Mouse (Mus musculus) lung, postnatal 0 days (tissue): ENCODE data around the gene Pou2f1. TPM values are rescaled to one million over a fixed set of nuclear protein-coding genes. Genes with fewer than 3 reads are reported as not detected.
"Not testable (repeated sequence)": the region's sequence is repeated elsewhere in the genome, so short reads cannot be mapped to it uniquely, and the experiment has no call there.

ENCODE experiments used
- ATAC-seq: fragments of 200-750 bp; cut with Nextera tagmentation; 2 replicates; pipeline ENCODE4 v1.8.0; 2017; ENCODE audit warnings: moderate library complexity
- DNase-seq: peaks from one replicate; pipeline ENCODE4 v3.0.0-alpha.2; 2016; ENCODE audit warnings: low spot score
- H3K27ac ChIP-seq: fragments of 300-500 bp; sonication (generic); 2 replicates; pipeline ENCODE4 v1.5.1; 2014; ENCODE audit warnings: antibody characterized with exemption, mild to moderate bottlenecking, low read length, mixed read lengths
- H3K27me3 ChIP-seq: fragments of 300-500 bp; sonication (generic); replicated peaks from 2 replicates; pipeline ENCODE4 v1.6.1; 2014; ENCODE audit warnings: low read length, mixed read lengths; ENCODE audit not compliant: insufficient read depth
- H3K36me3 ChIP-seq: fragments of 300-500 bp; sonication (generic); 2 replicates; pipeline ENCODE4 v1.6.1; 2014; ENCODE audit warnings: low read length, mixed read lengths; ENCODE audit not compliant: insufficient read depth
- H3K4me1 ChIP-seq: fragments of 300-500 bp; sonication (generic); 2 replicates; pipeline ENCODE4 v1.6.1; 2014; ENCODE audit warnings: antibody characterized with exemption, low read depth, low read length, mixed read lengths; ENCODE audit not compliant: insufficient read depth
- H3K4me2 ChIP-seq: fragments of 300-500 bp; sonication (generic); replicated peaks from 2 replicates; pipeline ENCODE4 v1.6.1; 2014; ENCODE audit warnings: low read depth, mild to moderate bottlenecking, low read length, moderate library complexity, mixed read lengths
- H3K4me3 ChIP-seq: fragments of 300-500 bp; sonication (generic); 2 replicates; pipeline ENCODE4 v1.5.1; 2014; ENCODE audit warnings: low read depth, low read length
- H3K9ac ChIP-seq: fragments of 300-500 bp; sonication (generic); replicated peaks from 2 replicates; pipeline ENCODE4 v1.6.1; 2014; ENCODE audit warnings: low read depth, mild to moderate bottlenecking
- H3K9me3 ChIP-seq: fragments of 300-500 bp; sonication (generic); 2 replicates; pipeline ENCODE4 v1.6.1; 2016; ENCODE audit warnings: low read length, mixed read lengths
- CTCF ChIP-seq: IDR thresholded peaks from 2 replicates; pipeline ENCODE4 v1.5.1; 2016; ENCODE audit warnings: antibody characterized with exemption, mild to moderate bottlenecking
- EP300 ChIP-seq: IDR thresholded peaks from 2 replicates; pipeline ENCODE4 v1.6.1; 2016; ENCODE audit warnings: antibody characterized with exemption, mild to moderate bottlenecking, control low read depth
- WGBS: fragments of 180-500 bp; shearing (Covaris S2); extraction: QIAGEN DNeasy Blood & Tissue Kit; methylation state at CpG from one replicate; pipeline ENCODE4 v1.1.7; 2014; 5-methylcytosine and 5-hydroxymethylcytosine counted together
- polyA plus RNA-seq: library from polyadenylated mRNA; unstranded; fragments of >200 nt; fragmentation: Nextera tagmentation; extraction: Ambion mirVana; gene quantifications from 2 replicates; pipeline ENCODE4 v1.2.1, GENCODE M21; 2015

Pou2f1 gene
- polyA plus RNA-seq, 1 experiment from 2014 or later: 7.9 TPM

GRCm38 (mm10) chr1:166000601-166001120, 1.8 kb downstream of the Pou2f1 start:
- WGBS: 11% methylated on average over 7 of the region's 7 CpGs
- TF ChIP-seq EP300 (no peak), CTCF (no peak)
- no peaks in the 10 kb centered on the region for H3K36me3 ChIP-seq
- peak overlapping the region; percentile 99 for H3K4me2 ChIP-seq
- no peak for ATAC-seq
- H3K4me3 ChIP-seq: peak overlapping the region; percentile 93
- H3K9me3 ChIP-seq: no peaks in the 10 kb centered on the region
- peak overlapping the region; percentile 90 for H3K27ac ChIP-seq
- H3K4me1 ChIP-seq: peaks cover 6% of the 10 kb centered on the region
- DNase-seq: peak; percentile 54
- no peaks in the 10 kb centered on the region for H3K27me3 ChIP-seq
- no peak overlapping the region for H3K9ac ChIP-seq

GRCm38 (mm10) chr1:165999709-166000108, 2.8 kb downstream of the Pou2f1 start:
- Histone ChIP-seq H3K36me3 (no peaks in the 10 kb centered on the region), H3K4me1 (peaks cover 8% of the 10 kb centered on the region), H3K9me3 (no peaks in the 10 kb centered on the region), H3K9ac (no peak overlapping the region), H3K27me3 (no peaks in the 10 kb centered on the region), H3K4me3 (no peak overlapping the region), H3K4me2 (no peak overlapping the region), H3K27ac (no peak overlapping the region)
- 83% methylated on average over 1 of the region's 1 CpGs for WGBS
- DNase-seq (no peak), ATAC-seq (no peak)
- no peak for TF ChIP-seq EP300
- TF ChIP-seq CTCF: no peak

- Histone ChIP-seq H3K4me3 (no peak overlapping the region), H3K9me3 (no peaks in the 10 kb centered on the region), H3K36me3 (no peaks in the 10 kb centered on the region), H3K4me1 (peaks cover 8% of the 10 kb centered on the region), H3K27ac (no peak overlapping the region), H3K9ac (no peak overlapping the region), H3K27me3 (no peaks in the 10 kb centered on the region), H3K4me2 (no peak overlapping the region)
- no peak for TF ChIP-seq CTCF
- no peak for TF ChIP-seq EP300
- ATAC-seq: no peak
- 91% methylated on average over 7 of the region's 7 CpGs for WGBS
- no peak for DNase-seq
Measured at GRCm38 (mm10) chr1:165995661-165996055, 6.8 kb downstream of the Pou2f1 start.

GRCm38 (mm10) chr1:165995011-165995660, 7.3 kb downstream of the Pou2f1 start:
- not testable (repeated sequence) for H3K27ac ChIP-seq, H3K4me2 ChIP-seq, ATAC-seq, H3K27me3 ChIP-seq, H3K9me3 ChIP-seq, H3K9ac ChIP-seq, H3K36me3 ChIP-seq, DNase-seq, H3K4me1 ChIP-seq, H3K4me3 ChIP-seq
- WGBS: 86% methylated on average over 6 of the region's 7 CpGs

GRCm38 (mm10) chr1:165994279-165994678, 8.2 kb downstream of the Pou2f1 start:
- no peak overlapping the region for H3K4me2 ChIP-seq
- WGBS: 15% methylated on average over 1 of the region's 1 CpGs
- H3K27ac ChIP-seq: no peak overlapping the region
- H3K4me1 ChIP-seq: peaks cover 8% of the 10 kb centered on the region
- no peaks in the 10 kb centered on the region for H3K9me3 ChIP-seq
- no peaks in the 10 kb centered on the region for H3K27me3 ChIP-seq
- H3K9ac ChIP-seq: no peak overlapping the region
- ATAC-seq: no peak
- no peak for TF ChIP-seq EP300
- no peak for TF ChIP-seq CTCF
- H3K36me3 ChIP-seq: no peaks in the 10 kb centered on the region
- H3K4me3 ChIP-seq: no peak overlapping the region
- no peak for DNase-seq

GRCm38 (mm10) chr1:165993270-165994156, 9.0 kb downstream of the Pou2f1 start:
- WGBS: 77% methylated on average over 6 of the region's 6 CpGs

More at GRCm38 (mm10) chr1:165993270-165994156, 9.0 kb downstream of the Pou2f1 start:
- Histone ChIP-seq H3K4me3 (no peak overlapping the region), H3K4me2 (no peak overlapping the region), H3K36me3 (no peaks in the 10 kb centered on the region), H3K27ac (no peak overlapping the region), H3K4me1 (peaks cover 8% of the 10 kb centered on the region), H3K9ac (no peak overlapping the region), H3K9me3 (no peaks in the 10 kb centered on the region), H3K27me3 (no peaks in the 10 kb centered on the region)
- no peak for TF ChIP-seq EP300
- no peak for TF ChIP-seq CTCF
- ATAC-seq (no peak), DNase-seq (no peak)
